In genomic region chr6:72720852-72721251, GRCm38 (mm10) we compare ENCODE assay signal across 16 mouse cellular contexts.
"Had no signal": no experiment of that assay in that cellular context is flagged by ENCODE, and none has a peak within 500 bp of the region (broad histone marks: within the 10 kb centered on the region; RNA-seq: fewer than 3 reads in every experiment).

No protein-coding gene starts in this region.

- ATAC-seq: liver, embryonic 12.5 days; midbrain, embryonic 16.5 days had no signal

- H3K9ac ChIP-seq: kidney, embryonic 15.5 days; limb, embryonic 15.5 days; liver, embryonic 12.5 days; lung, embryonic 14.5 days; midbrain, embryonic 12.5 days; neural tube, embryonic 13.5 days had no signal

- H3K27ac ChIP-seq: left cerebral cortex, adult 2 months; liver, embryonic 12.5 days; midbrain, embryonic 12.5 days; neural tube, embryonic 13.5 days had no signal

- H3K9me3 ChIP-seq: kidney, embryonic 15.5 days; limb, embryonic 15.5 days; liver, embryonic 12.5 days; midbrain, embryonic 12.5 days; neural tube, embryonic 13.5 days had no signal

- H3K36me3 ChIP-seq: limb, embryonic 15.5 days; liver, embryonic 12.5 days; neural tube, embryonic 13.5 days had no signal

- H3K4me3 ChIP-seq: kidney, embryonic 15.5 days; left cerebral cortex, adult 2 months; limb, embryonic 15.5 days; liver, embryonic 12.5 days; midbrain, embryonic 12.5 days; neural tube, embryonic 13.5 days had no signal

- H3K27me3 ChIP-seq: kidney, embryonic 15.5 days; limb, embryonic 15.5 days; liver, embryonic 12.5 days; midbrain, embryonic 12.5 days; neural tube, embryonic 13.5 days had no signal

- DNase-seq: kidney, adult 18-20 months; kidney, postnatal 14 days; lung, embryonic 14.5 days; lung, postnatal 14 days; retina, postnatal 1 day; right cerebral cortex, postnatal 4 days; spleen, adult 18-20 months; thymus, adult 2 months; thymus, postnatal 25 days had no signal

- H3K4me2 ChIP-seq: kidney, embryonic 15.5 days; limb, embryonic 15.5 days; liver, embryonic 12.5 days; lung, embryonic 14.5 days; midbrain, embryonic 12.5 days; neural tube, embryonic 13.5 days had no signal
